Comparison of ENCODE assay signal across 35 mouse cellular contexts in genomic region chrX:73062323-73062722, GRCm38 (mm10). TPM values are rescaled to one million over a fixed set of nuclear protein-coding genes. Genes with fewer than 3 reads are reported as not detected.
A peak's percentile ranks its signal among the peaks of the same experiment; 100 is the strongest.
DNase-seq lines count a peak whose midpoint lies in the region; ATAC-seq and TF ChIP-seq lines count a peak whose summit lies in the region.
"Had no signal": no experiment of that assay in that cellular context is flagged by ENCODE, and none has a peak within 500 bp of the region (broad histone marks: within the 10 kb centered on the region; RNA-seq: fewer than 3 reads in every experiment).

No protein-coding gene starts in this region.

- no peak overlapping the region for H3K9ac ChIP-seq in embryonic facial prominence, embryonic 14.5 days (ENCODE audit: low read depth, low read length)
- no peak overlapping the region for H3K9ac ChIP-seq in lung, embryonic 16.5 days (ENCODE audit: low read length)
- no peak overlapping the region for H3K9ac ChIP-seq in lung, postnatal 0 days (replicated peaks; ENCODE audit: low read depth)
- no peak overlapping the region for H3K9ac ChIP-seq in forebrain, embryonic 14.5 days (ENCODE audit: low read length)
- H3K9ac ChIP-seq: embryonic facial prominence, embryonic 12.5 days; forebrain, embryonic 12.5 days; hindbrain, embryonic 13.5 days had no signal

- TF ChIP-seq CTCF in lung, postnatal 0 days (IDR thresholded peaks at IDR 0.05), result no peak

- peak; percentile 1 for DNase-seq in embryonic facial prominence, embryonic 14.5 days (ENCODE audit: low spot score)
- DNase-seq in embryonic facial prominence, embryonic 10.5 days (ENCODE audit: low spot score), result no peak
- no peak for DNase-seq in lung, postnatal 0 days (ENCODE audit: low spot score)
- no peak for DNase-seq in forebrain, embryonic 14.5 days (ENCODE audit: low spot score)
- no peak for DNase-seq in gastrocnemius, adult 8-10 months (ENCODE audit: low spot score in 2 of 2)
- no peak for DNase-seq in kidney, adult 11 months
- DNase-seq: adrenal gland, adult 8-10 months; adrenal gland, postnatal 25 days; B cell, adult 2 months; cerebellum, adult 11-12 months; cerebellum, adult 8-10 months; cerebellum, postnatal 10 days; cerebellum, postnatal 36 days; gastrocnemius, postnatal 14 days; heart, adult 11 months had no signal

- no peak overlapping the region for H3K4me2 ChIP-seq in embryonic facial prominence, embryonic 14.5 days (ENCODE audit: low read depth, low read length)
- no peak overlapping the region for H3K4me2 ChIP-seq in lung, embryonic 16.5 days (ENCODE audit: low read depth, low read length)
- no peak overlapping the region for H3K4me2 ChIP-seq in lung, postnatal 0 days (replicated peaks; ENCODE audit: low read depth, low read length)
- H3K4me2 ChIP-seq in forebrain, embryonic 14.5 days (ENCODE audit: low read length), result no peak overlapping the region
- H3K4me2 ChIP-seq: embryonic facial prominence, embryonic 12.5 days; forebrain, embryonic 12.5 days; heart, embryonic 11.5 days; hindbrain, embryonic 13.5 days had no signal

- no peak for ATAC-seq in embryonic facial prominence, embryonic 14.5 days (ENCODE audit: low read depth)
- ATAC-seq in lung, embryonic 16.5 days (ENCODE audit: low read depth), result peak; percentile 56
- no peak for ATAC-seq in lung, postnatal 0 days
- peak; percentile 60 to 78 for ATAC-seq in hematopoietic stem cell, adult 5-6 weeks (replicated peaks in 1 of 2; ENCODE audit: insufficient read depth in 1 of 2, low FRiP score in 2 of 2, low TSS enrichment in 1 of 2, low read depth in 1 of 2, poor library complexity in 2 of 2, severe bottlenecking in 2 of 2)
- no peak for ATAC-seq in forebrain, embryonic 14.5 days
- ATAC-seq: activated CD4-positive, CD25-positive, alpha-beta regulatory T cell, adult 4 months; forebrain, embryonic 16.5 days; hindbrain, embryonic 16.5 days had no signal

- H3K27me3 ChIP-seq in embryonic facial prominence, embryonic 14.5 days (replicated peaks; ENCODE audit: control insufficient read depth, insufficient read depth, low read length), result no peaks in the 10 kb centered on the region
- peaks cover 34% of the 10 kb centered on the region for H3K27me3 ChIP-seq in embryonic facial prominence, embryonic 10.5 days (replicated peaks; ENCODE audit: low read depth, poor library complexity, severe bottlenecking)
- no peaks in the 10 kb centered on the region for H3K27me3 ChIP-seq in lung, embryonic 16.5 days (ENCODE audit: control insufficient read depth, insufficient read depth, low read depth, low read length)
- H3K27me3 ChIP-seq in lung, postnatal 0 days (replicated peaks; ENCODE audit: insufficient read depth, low read length), result no peaks in the 10 kb centered on the region
- H3K27me3 ChIP-seq in forebrain, embryonic 14.5 days (replicated peaks; ENCODE audit: control insufficient read depth, insufficient read depth, low read length), result no peaks in the 10 kb centered on the region
- H3K27me3 ChIP-seq: CH12.LX; forebrain, embryonic 12.5 days had no signal

- no peak overlapping the region for H3K4me3 ChIP-seq in embryonic facial prominence, embryonic 14.5 days (ENCODE audit: low read depth, low read length)
- no peak overlapping the region for H3K4me3 ChIP-seq in embryonic facial prominence, embryonic 10.5 days
- no peak overlapping the region for H3K4me3 ChIP-seq in lung, embryonic 16.5 days (ENCODE audit: low read length)
- H3K4me3 ChIP-seq in lung, postnatal 0 days (ENCODE audit: low read depth, low read length), result no peak overlapping the region
- H3K4me3 ChIP-seq in forebrain, embryonic 14.5 days (ENCODE audit: low read depth, low read length), result no peak overlapping the region
- H3K4me3 ChIP-seq: embryonic facial prominence, embryonic 12.5 days; erythroblast, embryonic 14.5 days; forebrain, embryonic 12.5 days; hindbrain, embryonic 10.5 days; hindbrain, embryonic 13.5 days had no signal

- no peaks in the 10 kb centered on the region for H3K4me1 ChIP-seq in embryonic facial prominence, embryonic 14.5 days (ENCODE audit: control insufficient read depth, insufficient read depth, low read length)
- H3K4me1 ChIP-seq in embryonic facial prominence, embryonic 10.5 days, result peaks cover 8% of the 10 kb centered on the region
- H3K4me1 ChIP-seq in lung, embryonic 16.5 days (replicated peaks; ENCODE audit: control insufficient read depth, insufficient read depth, low read length), result no peaks in the 10 kb centered on the region; the same call in 1 of the 2 replicates
- no peaks in the 10 kb centered on the region for H3K4me1 ChIP-seq in lung, postnatal 0 days (ENCODE audit: insufficient read depth, low read depth, low read length)
- no peaks in the 10 kb centered on the region for H3K4me1 ChIP-seq in forebrain, embryonic 14.5 days (ENCODE audit: control insufficient read depth, insufficient read depth, low read length)
- H3K4me1 ChIP-seq: embryonic facial prominence, embryonic 12.5 days; forebrain, embryonic 12.5 days had no signal

- 57% methylated on average over 5 of the region's 5 CpGs for WGBS in embryonic facial prominence, embryonic 14.5 days
- 63% methylated on average over 5 of the region's 5 CpGs for WGBS in embryonic facial prominence, embryonic 10.5 days
- WGBS in lung, embryonic 16.5 days, result 27% methylated on average over 5 of the region's 5 CpGs
- 18% methylated on average over 5 of the region's 5 CpGs for WGBS in lung, postnatal 0 days
- 64% methylated on average over 5 of the region's 5 CpGs for WGBS in forebrain, embryonic 14.5 days

- H3K36me3 ChIP-seq in embryonic facial prominence, embryonic 14.5 days (ENCODE audit: control insufficient read depth, insufficient read depth, low read length), result no peaks in the 10 kb centered on the region
- H3K36me3 ChIP-seq in embryonic facial prominence, embryonic 10.5 days (replicated peaks), result no peaks in the 10 kb centered on the region
- H3K36me3 ChIP-seq in lung, embryonic 16.5 days (ENCODE audit: control insufficient read depth, insufficient read depth, low read length), result no peaks in the 10 kb centered on the region
- no peaks in the 10 kb centered on the region for H3K36me3 ChIP-seq in lung, postnatal 0 days (ENCODE audit: insufficient read depth, low read length)
- H3K36me3 ChIP-seq in forebrain, embryonic 14.5 days (ENCODE audit: control insufficient read depth, insufficient read depth, low read length), result no peaks in the 10 kb centered on the region
- H3K36me3 ChIP-seq: embryonic facial prominence, embryonic 12.5 days; forebrain, embryonic 12.5 days; G1E; hindbrain, embryonic 10.5 days; hindbrain, embryonic 13.5 days had no signal

- TF ChIP-seq EP300 in lung, postnatal 0 days (IDR thresholded peaks at IDR 0.05), result no peak

- H3K9me3 ChIP-seq in embryonic facial prominence, embryonic 14.5 days (ENCODE audit: control insufficient read depth, low read length), result no peaks in the 10 kb centered on the region
- H3K9me3 ChIP-seq in embryonic facial prominence, embryonic 10.5 days, result no peaks in the 10 kb centered on the region
- H3K9me3 ChIP-seq in lung, embryonic 16.5 days (ENCODE audit: control insufficient read depth, low read length), result no peaks in the 10 kb centered on the region
- H3K9me3 ChIP-seq in lung, postnatal 0 days (ENCODE audit: low read length), result no peaks in the 10 kb centered on the region
- H3K9me3 ChIP-seq in forebrain, embryonic 14.5 days (replicated peaks; ENCODE audit: control insufficient read depth, low read length), result no peaks in the 10 kb centered on the region
- H3K9me3 ChIP-seq: embryonic facial prominence, embryonic 12.5 days; forebrain, embryonic 12.5 days; G1E; hindbrain, embryonic 10.5 days; hindbrain, embryonic 13.5 days had no signal

- no peak overlapping the region for H3K27ac ChIP-seq in embryonic facial prominence, embryonic 14.5 days (replicated peaks; ENCODE audit: low read depth, low read length)
- H3K27ac ChIP-seq in embryonic facial prominence, embryonic 10.5 days (replicated peaks), result no peak overlapping the region
- H3K27ac ChIP-seq in lung, embryonic 16.5 days (ENCODE audit: low read length), result peak overlapping the region; percentile 53; the same call in 1 of the 2 replicates
- H3K27ac ChIP-seq in lung, postnatal 0 days (ENCODE audit: low read length), result no peak overlapping the region
- H3K27ac ChIP-seq in forebrain, embryonic 14.5 days (ENCODE audit: low read depth, low read length), result no peak overlapping the region
- H3K27ac ChIP-seq: embryonic facial prominence, embryonic 12.5 days; forebrain, embryonic 12.5 days; hindbrain, embryonic 10.5 days; hindbrain, embryonic 13.5 days had no signal

RNA-seq across cellular contexts. Expression of gene Pnma3, which starts 2.3 kb away (rescaled TPM):
- polyA plus RNA-seq in embryonic facial prominence, embryonic 14.5 days (2014; fragmentation: Nextera tagmentation; extraction: Ambion mirVana), result 0.11 and 0.12 TPM in 2 replicates
- 0.14 and 0.37 TPM in 2 replicates for polyA plus RNA-seq in embryonic facial prominence, embryonic 10.5 days (2016; fragmentation: Nextera tagmentation; extraction: Ambion mirVana)
- polyA plus RNA-seq in lung, embryonic 16.5 days (2015; fragmentation: Nextera tagmentation; extraction: Ambion mirVana), result 0.10 and 0.15 TPM in 2 replicates
- polyA plus RNA-seq in lung, postnatal 0 days (2015; fragmentation: Nextera tagmentation; extraction: Ambion mirVana), result not detected in 2 replicates
- not detected in 2 replicates for total RNA-seq in hematopoietic stem cell, adult 5-6 weeks (2017)
- polyA plus RNA-seq in forebrain, embryonic 14.5 days (2014; fragmentation: Nextera tagmentation; extraction: Ambion mirVana), result 1.3 and 1.7 TPM in 2 replicates
- total RNA-seq in gastrocnemius, adult 8-10 months (2022), result not detected
- total RNA-seq: CH12.LX; gastrocnemius, adult 18-20 months; gastrocnemius, postnatal 14 days; gastrocnemius, postnatal 4 days; heart, adult 8-10 months; heart, postnatal 25 days had no signal
- polyA plus RNA-seq: activated CD4-positive, CD25-positive, alpha-beta regulatory T cell, adult 4 months; erythroblast, embryonic 14.5 days; G1E; heart, embryonic 11.5 days; heart, embryonic 14.5 days; heart, postnatal 0 days had no signal

RNA-seq across cellular contexts. Expression of gene Xlr4a, which starts 20.0 kb away (rescaled TPM):
- polyA plus RNA-seq in embryonic facial prominence, embryonic 14.5 days (2014; fragmentation: Nextera tagmentation; extraction: Ambion mirVana), result 0.20 and 0.74 TPM in 2 replicates
- polyA plus RNA-seq in embryonic facial prominence, embryonic 10.5 days (2016; fragmentation: Nextera tagmentation; extraction: Ambion mirVana), result 0.64 and 0.65 TPM in 2 replicates
- 1.6 and 2.7 TPM in 2 replicates for polyA plus RNA-seq in lung, embryonic 16.5 days (2015; fragmentation: Nextera tagmentation; extraction: Ambion mirVana)
- 0.36 and 0.69 TPM in 2 replicates for polyA plus RNA-seq in lung, postnatal 0 days (2015; fragmentation: Nextera tagmentation; extraction: Ambion mirVana)
- 39.3 and 48.7 TPM in 2 replicates for total RNA-seq in hematopoietic stem cell, adult 5-6 weeks (2017)
- polyA plus RNA-seq in forebrain, embryonic 14.5 days (2014; fragmentation: Nextera tagmentation; extraction: Ambion mirVana), result 0.43 and 0.69 TPM in 2 replicates
- total RNA-seq in gastrocnemius, adult 8-10 months (2022), result under 1 TPM in 1 of 4 experiments, not detected in 3; 0.58 TPM
- total RNA-seq: adrenal gland, postnatal 25 days; G1E; gastrocnemius, adult 18-20 months had no signal
- polyA plus RNA-seq: brain, embryonic 14.5 days; erythroblast, embryonic 14.5 days; G1E; hindbrain, embryonic 16.5 days had no signal

RNA-seq across cellular contexts. Expression of gene Pnma5, which starts 25.4 kb away (rescaled TPM):
- polyA plus RNA-seq in embryonic facial prominence, embryonic 14.5 days (2014; fragmentation: Nextera tagmentation; extraction: Ambion mirVana), result 0.26 and 0.34 TPM in 2 replicates
- polyA plus RNA-seq in embryonic facial prominence, embryonic 10.5 days (2016; fragmentation: Nextera tagmentation; extraction: Ambion mirVana), result 0.09 TPM in 1 of 2 replicates, not detected in the other
- not detected in 2 replicates for polyA plus RNA-seq in lung, embryonic 16.5 days (2015; fragmentation: Nextera tagmentation; extraction: Ambion mirVana)
- polyA plus RNA-seq in lung, postnatal 0 days (2015; fragmentation: Nextera tagmentation; extraction: Ambion mirVana), result 0.05 and 0.10 TPM in 2 replicates
- total RNA-seq in hematopoietic stem cell, adult 5-6 weeks (2017), result not detected in 2 replicates
- not detected in 2 replicates for polyA plus RNA-seq in forebrain, embryonic 14.5 days (2014; fragmentation: Nextera tagmentation; extraction: Ambion mirVana)
- under 1 TPM in 1 of 4 experiments, not detected in 3; 0.21 TPM for total RNA-seq in gastrocnemius, adult 8-10 months (2022)
- total RNA-seq: G1E; gastrocnemius, postnatal 14 days; heart, adult 8-10 months; heart, postnatal 25 days had no signal
- polyA plus RNA-seq: activated CD4-positive, CD25-positive, alpha-beta regulatory T cell, adult 4 months; erythroblast, embryonic 14.5 days; forebrain, embryonic 12.5 days; G1E; heart, embryonic 11.5 days; heart, embryonic 14.5 days; heart, postnatal 0 days; hindbrain, embryonic 13.5 days had no signal

RNA-seq across cellular contexts. Expression of gene Xlr3a, which starts 34.6 kb away (rescaled TPM):
- 2.0 and 3.6 TPM in 2 replicates for polyA plus RNA-seq in embryonic facial prominence, embryonic 14.5 days (2014; fragmentation: Nextera tagmentation; extraction: Ambion mirVana)
- 2.5 and 3.5 TPM in 2 replicates for polyA plus RNA-seq in embryonic facial prominence, embryonic 10.5 days (2016; fragmentation: Nextera tagmentation; extraction: Ambion mirVana)
- polyA plus RNA-seq in lung, embryonic 16.5 days (2015; fragmentation: Nextera tagmentation; extraction: Ambion mirVana), result 2.4 and 4.6 TPM in 2 replicates
- polyA plus RNA-seq in lung, postnatal 0 days (2015; fragmentation: Nextera tagmentation; extraction: Ambion mirVana), result 0.32 and 0.74 TPM in 2 replicates
- 7.7 and 7.9 TPM in 2 replicates for total RNA-seq in hematopoietic stem cell, adult 5-6 weeks (2017)
- polyA plus RNA-seq in forebrain, embryonic 14.5 days (2014; fragmentation: Nextera tagmentation; extraction: Ambion mirVana), result 2.5 and 6.9 TPM in 2 replicates
- total RNA-seq in gastrocnemius, adult 8-10 months (2022), result 1 to 10 TPM in 3 of 4 experiments, not detected in 1; 1.1 to 2.1 (median 1.4) TPM
- polyA plus RNA-seq: erythroblast, embryonic 14.5 days; G1E had no signal

RNA-seq across cellular contexts. Expression of gene Gm14685, which starts 54.5 kb away (rescaled TPM):
- 0.20 and 0.21 TPM in 2 replicates for polyA plus RNA-seq in embryonic facial prominence, embryonic 14.5 days (2014; fragmentation: Nextera tagmentation; extraction: Ambion mirVana)
- 0.09 and 0.16 TPM in 2 replicates for polyA plus RNA-seq in embryonic facial prominence, embryonic 10.5 days (2016; fragmentation: Nextera tagmentation; extraction: Ambion mirVana)
- polyA plus RNA-seq in lung, embryonic 16.5 days (2015; fragmentation: Nextera tagmentation; extraction: Ambion mirVana), result not detected in 2 replicates
- polyA plus RNA-seq in lung, postnatal 0 days (2015; fragmentation: Nextera tagmentation; extraction: Ambion mirVana), result 0.15 and 0.42 TPM in 2 replicates
- total RNA-seq in hematopoietic stem cell, adult 5-6 weeks (2017), result 0.15 TPM in 1 of 2 replicates, not detected in the other
- polyA plus RNA-seq in forebrain, embryonic 14.5 days (2014; fragmentation: Nextera tagmentation; extraction: Ambion mirVana), result 0.22 and 0.84 TPM in 2 replicates
- total RNA-seq in gastrocnemius, adult 8-10 months (2022), result not detected
- total RNA-seq: adrenal gland, adult 8-10 months; gastrocnemius, adult 18-20 months; gastrocnemius, postnatal 14 days; heart, adult 8-10 months; heart, postnatal 25 days had no signal
- polyA plus RNA-seq: activated CD4-positive, CD25-positive, alpha-beta regulatory T cell, adult 4 months; erythroblast, embryonic 14.5 days; G1E; heart, embryonic 14.5 days; heart, postnatal 0 days had no signal

Comparison
In these comparisons a context has a peak if more than half of its experiments do, and no peak if none do; other contexts are left out.
1. ATAC-seq: peak in lung, embryonic 16.5 days (single experiment) and hematopoietic stem cell, adult 5-6 weeks (2 of 2); none in embryonic facial prominence, embryonic 14.5 days (single experiment), lung, postnatal 0 days (single experiment) and forebrain, embryonic 14.5 days (single experiment).